Mouse (Mus musculus): ENCODE results near the gene Nmt1.

- TF ChIP-seq CTCF (IDR thresholded peaks at IDR 0.05; ENCODE audit: low read depth, low read length) (no peak), GATA2 (IDR thresholded peaks at IDR 0.05; ENCODE audit: borderline replicate concordance, low read depth, low read length) (no peak), POLR2AphosphoS5 (IDR thresholded peaks at IDR 0.05; ENCODE audit: insufficient replicate concordance, low read depth, low read length) (no peak)
Observed at GRCm38 (mm10) chr11:103053191-103054076, 25.4 kb downstream of the Nmt1 start.

Measured in G1E (cell line).